Mouse (Mus musculus): ENCODE results near the gene Gnai2. TPM values are rescaled to one million over a fixed set of nuclear protein-coding genes. Genes with fewer than 3 reads are reported as not detected.
"Not testable (repeated sequence)": the region's sequence is repeated elsewhere in the genome, so short reads cannot be mapped to it uniquely, and the experiment has no call there.

Gnai2 gene
- polyA plus RNA-seq, 1 experiment from 2014 or later: 233 TPM

GRCm38 (mm10) chr9:107568331-107569261 lies 66.6 kb downstream of the Gnai2 start:
- Histone ChIP-seq H3K36me3 (ENCODE audit: control insufficient read depth, insufficient read depth, low read length) (peaks cover 30% of the 10 kb centered on the region), H3K27ac (ENCODE audit: low read depth, low read length) (peak overlapping the region; percentile 80), H3K4me1 (replicated peaks; ENCODE audit: control insufficient read depth, insufficient read depth, low read length) (peaks cover 62% of the 10 kb centered on the region), H3K9me3 (ENCODE audit: control insufficient read depth, low read length) (no peaks in the 10 kb centered on the region), H3K4me2 (peak overlapping the region; percentile 78), H3K4me3 (ENCODE audit: low read depth, low read length) (peak overlapping the region; percentile 80), H3K9ac (ENCODE audit: low read depth, low read length) (peak overlapping the region; percentile 84), H3K27me3 (replicated peaks; ENCODE audit: control insufficient read depth, insufficient read depth, low read length) (no peaks in the 10 kb centered on the region)
- ATAC-seq (replicated peaks; ENCODE audit: low FRiP score): peak; percentile 79
- under 1% methylated on average over 41 of the region's 41 CpGs for WGBS
- DNase-seq (ENCODE audit: low spot score): peak; percentile 88

- ATAC-seq (replicated peaks; ENCODE audit: low FRiP score) (no peak), DNase-seq (ENCODE audit: low spot score) (no peak)
- WGBS: 27% methylated on average over 18 of the region's 18 CpGs
Measured at GRCm38 (mm10) chr9:107567702-107568319, 67.4 kb downstream of the Gnai2 start, which contains the start of gene Hyal2. TSS of gene Hyal2 (plus strand) at chr9:107567945.

GRCm38 (mm10) chr9:107566855-107567254 lies 68.3 kb downstream of the Gnai2 start:
- ATAC-seq (replicated peaks; ENCODE audit: low FRiP score): no peak
- H3K9ac ChIP-seq (ENCODE audit: low read depth, low read length): no peak overlapping the region; the same call in 1 of the 2 replicates
- H3K4me2 ChIP-seq: peak overlapping the region; percentile 78
- no peaks in the 10 kb centered on the region for H3K9me3 ChIP-seq (ENCODE audit: control insufficient read depth, low read length)
- 57% methylated on average over 3 of the region's 3 CpGs for WGBS
- no peak for DNase-seq (ENCODE audit: low spot score)
- no peak overlapping the region; the same call in 1 of the 2 replicates for H3K4me3 ChIP-seq (ENCODE audit: low read depth, low read length)
- H3K36me3 ChIP-seq (ENCODE audit: control insufficient read depth, insufficient read depth, low read length): peaks cover 18% of the 10 kb centered on the region
- peaks cover 56% of the 10 kb centered on the region for H3K4me1 ChIP-seq (replicated peaks; ENCODE audit: control insufficient read depth, insufficient read depth, low read length)
- H3K27me3 ChIP-seq (replicated peaks; ENCODE audit: control insufficient read depth, insufficient read depth, low read length): no peaks in the 10 kb centered on the region
- H3K27ac ChIP-seq (ENCODE audit: low read depth, low read length): peak overlapping the region; percentile 80

More at GRCm38 (mm10) chr9:107567702-107568319, 67.4 kb downstream of the Gnai2 start, which contains the start of gene Hyal2:
- H3K4me3 ChIP-seq (ENCODE audit: low read depth, low read length): peak within 1 kb of the TSS; percentile 80
- H3K4me2 ChIP-seq: peak within 1 kb of the TSS; percentile 78
- H3K4me1 ChIP-seq (replicated peaks; ENCODE audit: control insufficient read depth, insufficient read depth, low read length): peaks cover 62% of the 10 kb centered on the region
- H3K36me3 ChIP-seq (ENCODE audit: control insufficient read depth, insufficient read depth, low read length): peaks cover 23% of the 10 kb centered on the region
- H3K27ac ChIP-seq (ENCODE audit: low read depth, low read length): peak within 1 kb of the TSS; percentile 80
- H3K9me3 ChIP-seq (ENCODE audit: control insufficient read depth, low read length): no peaks in the 10 kb centered on the region
- H3K27me3 ChIP-seq (replicated peaks; ENCODE audit: control insufficient read depth, insufficient read depth, low read length): no peaks in the 10 kb centered on the region
- H3K9ac ChIP-seq (ENCODE audit: low read depth, low read length): peak within 1 kb of the TSS; percentile 84

- Histone ChIP-seq H3K4me2 (peak overlapping the region; percentile 78), H3K9me3 (ENCODE audit: control insufficient read depth, low read length) (no peaks in the 10 kb centered on the region), H3K9ac (ENCODE audit: low read depth, low read length) (0 out of 2 replicates have a peak overlapping the region, but pooled peaks have one; percentile 9), H3K36me3 (ENCODE audit: control insufficient read depth, insufficient read depth, low read length) (peaks cover 19% of the 10 kb centered on the region), H3K4me1 (replicated peaks; ENCODE audit: control insufficient read depth, insufficient read depth, low read length) (peaks cover 49% of the 10 kb centered on the region), H3K27me3 (replicated peaks; ENCODE audit: control insufficient read depth, insufficient read depth, low read length) (no peaks in the 10 kb centered on the region), H3K27ac (ENCODE audit: low read depth, low read length) (peak overlapping the region; percentile 80), H3K4me3 (ENCODE audit: low read depth, low read length) (no peak overlapping the region)
- WGBS: 54% methylated on average over 15 of the region's 15 CpGs
- ATAC-seq (replicated peaks; ENCODE audit: low FRiP score) (no peak), DNase-seq (ENCODE audit: low spot score) (peak; percentile 75)
Measured at GRCm38 (mm10) chr9:107566041-107566709, 69.0 kb downstream of the Gnai2 start.

GRCm38 (mm10) chr9:107565556-107565955 lies 69.6 kb downstream of the Gnai2 start:
- H3K9me3 ChIP-seq (ENCODE audit: control insufficient read depth, low read length); ATAC-seq (replicated peaks; ENCODE audit: low FRiP score); DNase-seq (ENCODE audit: low spot score); H3K27ac ChIP-seq (ENCODE audit: low read depth, low read length); H3K9ac ChIP-seq (ENCODE audit: low read depth, low read length); H3K27me3 ChIP-seq (replicated peaks; ENCODE audit: control insufficient read depth, insufficient read depth, low read length): not testable (repeated sequence)
- H3K4me1 ChIP-seq (replicated peaks; ENCODE audit: control insufficient read depth, insufficient read depth, low read length): peaks cover 43% of the 10 kb centered on the region
- H3K36me3 ChIP-seq (ENCODE audit: control insufficient read depth, insufficient read depth, low read length): peaks cover 23% of the 10 kb centered on the region
- H3K4me2 ChIP-seq: peak overlapping the region; percentile 37
- peak overlapping the region; percentile 21 for H3K4me3 ChIP-seq (ENCODE audit: low read depth, low read length)
- 43% methylated on average over 5 of the region's 5 CpGs for WGBS

Other genes starting within 250 kb of the Gnai2 start
- 0.13 and 0.18 TPM in 2 replicates for gene Cacna2d2, start 235.8 kb downstream of the Gnai2 start, polyA plus RNA-seq (2014; fragmentation: Nextera tagmentation; extraction: Ambion mirVana)
- gene Tmem115, start 101.4 kb downstream of the Gnai2 start, polyA plus RNA-seq (2014; fragmentation: Nextera tagmentation; extraction: Ambion mirVana): 35.4 and 35.9 TPM in 2 replicates
- 28.9 and 31.0 TPM in 2 replicates for gene Cyb561d2, start 93.2 kb downstream of the Gnai2 start, polyA plus RNA-seq (2014; fragmentation: Nextera tagmentation; extraction: Ambion mirVana)
- gene Nprl2, start 93.1 kb downstream of the Gnai2 start, polyA plus RNA-seq (2014; fragmentation: Nextera tagmentation; extraction: Ambion mirVana): 26.5 and 31.3 TPM in 2 replicates
- 0.10 and 0.35 TPM in 2 replicates for gene Zmynd10, start 88.1 kb downstream of the Gnai2 start, polyA plus RNA-seq (2014; fragmentation: Nextera tagmentation; extraction: Ambion mirVana)
- gene Rassf1, start 83.8 kb downstream of the Gnai2 start, polyA plus RNA-seq (2014; fragmentation: Nextera tagmentation; extraction: Ambion mirVana): 31.2 and 37.0 TPM in 2 replicates
- 60.6 and 62.7 TPM in 2 replicates for gene Tusc2, start 72.1 kb downstream of the Gnai2 start, polyA plus RNA-seq (2014; fragmentation: Nextera tagmentation; extraction: Ambion mirVana)
- 89.7 and 92.5 TPM in 2 replicates for gene Hyal2, start 67.4 kb downstream of the Gnai2 start, polyA plus RNA-seq (2014; fragmentation: Nextera tagmentation; extraction: Ambion mirVana)
- 4.2 and 4.6 TPM in 2 replicates for gene Hyal1, start 58.4 kb downstream of the Gnai2 start, polyA plus RNA-seq (2014; fragmentation: Nextera tagmentation; extraction: Ambion mirVana)
- 20.5 and 20.7 TPM in 2 replicates for gene Naa80, start 56.5 kb downstream of the Gnai2 start, polyA plus RNA-seq (2014; fragmentation: Nextera tagmentation; extraction: Ambion mirVana)
- 1.0 and 1.5 TPM in 2 replicates for gene Hyal3, start 54.5 kb downstream of the Gnai2 start, polyA plus RNA-seq (2014; fragmentation: Nextera tagmentation; extraction: Ambion mirVana)
- gene Ifrd2, start 47.7 kb downstream of the Gnai2 start, polyA plus RNA-seq (2014; fragmentation: Nextera tagmentation; extraction: Ambion mirVana): 219 and 230 TPM in 2 replicates
- gene Sema3b, start 26.1 kb downstream of the Gnai2 start, polyA plus RNA-seq (2014; fragmentation: Nextera tagmentation; extraction: Ambion mirVana): 0.63 and 0.79 TPM in 2 replicates
- 3.9 and 4.0 TPM in 2 replicates for gene Slc38a3, start 34.2 kb upstream of the Gnai2 start, polyA plus RNA-seq (2014; fragmentation: Nextera tagmentation; extraction: Ambion mirVana)
- 4.7 and 5.0 TPM in 2 replicates for gene Gnat1, start 44.3 kb upstream of the Gnai2 start, polyA plus RNA-seq (2014; fragmentation: Nextera tagmentation; extraction: Ambion mirVana)
- gene Sema3f, start 75.1 kb upstream of the Gnai2 start, polyA plus RNA-seq (2014; fragmentation: Nextera tagmentation; extraction: Ambion mirVana): 5.9 and 6.2 TPM in 2 replicates
- 115 and 123 TPM in 2 replicates for gene Rbm5, start 135.6 kb upstream of the Gnai2 start, polyA plus RNA-seq (2014; fragmentation: Nextera tagmentation; extraction: Ambion mirVana)
- gene Rbm6, start 237.9 kb upstream of the Gnai2 start, polyA plus RNA-seq (2014; fragmentation: Nextera tagmentation; extraction: Ambion mirVana): 60.0 and 60.9 TPM in 2 replicates

Data from liver, embryonic 11.5 days (tissue).